Mouse (Mus musculus): Measurements from ENCODE around the gene Gramd4.

DNA sequence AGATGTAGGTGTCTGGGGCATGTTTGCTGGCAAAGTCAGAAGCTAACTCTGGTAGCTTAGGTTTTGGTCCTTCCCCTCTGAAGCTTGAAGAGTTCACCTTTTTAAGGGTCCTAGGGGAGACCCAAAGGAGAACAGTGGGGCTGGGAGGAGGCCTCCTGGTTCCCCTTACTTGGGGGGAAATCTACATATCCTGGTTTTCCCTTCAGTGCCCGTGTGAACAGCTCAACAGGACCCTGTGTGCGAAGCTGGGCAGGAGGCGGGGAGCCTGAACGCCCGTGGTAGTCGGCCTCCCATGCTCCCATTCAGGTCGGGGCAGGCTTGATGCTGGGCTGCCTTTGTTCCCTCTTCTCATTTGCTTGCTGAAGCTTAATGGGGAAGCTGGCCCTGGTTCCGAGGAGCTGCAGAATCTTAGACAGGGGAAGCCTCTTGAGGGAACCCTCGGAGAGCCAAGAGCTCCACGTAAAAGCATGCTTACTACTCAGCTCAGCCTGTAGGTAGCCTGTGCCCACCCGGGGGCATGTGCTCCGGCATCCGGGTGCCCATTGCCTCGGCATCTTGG is 30.2 kb downstream of the Gramd4 start:
- TF ChIP-seq CTCF (conservative IDR thresholded peaks at IDR 0.05; ENCODE audit: insufficient read depth, insufficient read length, low read depth, low read length) (no peak), POLR2A (IDR thresholded peaks at IDR 0.05; ENCODE audit: low read depth, low read length) (no peak)
